Mouse (Mus musculus) heart, embryonic 11.5 days (tissue): Measurements from ENCODE around the gene Map2k2. TPM values are rescaled to one million over a fixed set of nuclear protein-coding genes. Genes with fewer than 3 reads are reported as not detected.
"Not testable (repeated sequence)": the region's sequence is repeated elsewhere in the genome, so short reads cannot be mapped to it uniquely, and the experiment has no call there.

Source experiments
- ATAC-seq: fragments of 200-750 bp; cut with Nextera tagmentation; replicated peaks from 2 replicates; pipeline ENCODE4 v1.8.0; 2017; ENCODE audit warnings: moderate library complexity; ENCODE audit not compliant: insufficient number of reproducible peaks, low FRiP score, low TSS enrichment
- H3K27ac ChIP-seq: fragments of 300-500 bp; sonication (generic); 2 replicates; pipeline ENCODE4 v1.5.1; 2014; ENCODE audit warnings: mild to moderate bottlenecking, low read depth, low read length
- H3K27me3 ChIP-seq: fragments of 300-500 bp; sonication (generic); 2 replicates; pipeline ENCODE4 v1.6.1; 2014; ENCODE audit warnings: mild to moderate bottlenecking, low read length, mixed read lengths; ENCODE audit not compliant: control insufficient read depth, insufficient read depth
- H3K36me3 ChIP-seq: fragments of 300-500 bp; sonication (generic); 2 replicates; pipeline ENCODE4 v1.6.1; 2014; ENCODE audit warnings: mild to moderate bottlenecking, low read length, moderate library complexity, mixed read lengths; ENCODE audit not compliant: control insufficient read depth, insufficient read depth
- H3K4me1 ChIP-seq: fragments of 300-500 bp; sonication (generic); 2 replicates; pipeline ENCODE4 v1.6.1; 2014; ENCODE audit warnings: low read length; ENCODE audit not compliant: control insufficient read depth, insufficient read depth
- H3K4me2 ChIP-seq: fragments of 300-500 bp; sonication (generic); 2 replicates; pipeline ENCODE4 v1.6.1; 2014; ENCODE audit warnings: mild to moderate bottlenecking, moderate library complexity
- H3K4me3 ChIP-seq: fragments of 300-500 bp; sonication (generic); 2 replicates; pipeline ENCODE4 v1.5.1; 2014; ENCODE audit warnings: low read depth, low read length
- H3K9ac ChIP-seq: fragments of 300-500 bp; sonication (generic); 2 replicates; pipeline ENCODE4 v1.6.1; 2014; ENCODE audit warnings: mild to moderate bottlenecking, low read depth, low read length, moderate library complexity
- H3K9me3 ChIP-seq: fragments of 300-500 bp; sonication (generic); replicated peaks from 2 replicates; pipeline ENCODE4 v1.6.1; 2016; ENCODE audit warnings: low read length; ENCODE audit not compliant: control insufficient read depth
- WGBS: fragments of 180-500 bp; shearing (Covaris S2); extraction: QIAGEN DNeasy Blood & Tissue Kit; methylation state at CpG from one replicate; pipeline ENCODE4 v1.1.7; 2014; ENCODE audit not compliant: insufficient replicate concordance; 5-methylcytosine and 5-hydroxymethylcytosine counted together
- polyA plus RNA-seq: library from polyadenylated mRNA; unstranded; fragments of >200 nt; fragmentation: Nextera tagmentation; extraction: Ambion mirVana; gene quantifications from 2 replicates; pipeline ENCODE4 v1.2.1, GENCODE M21; 2014

Map2k2 gene
- polyA plus RNA-seq: 153 and 154 TPM in 2 replicates

DNA sequence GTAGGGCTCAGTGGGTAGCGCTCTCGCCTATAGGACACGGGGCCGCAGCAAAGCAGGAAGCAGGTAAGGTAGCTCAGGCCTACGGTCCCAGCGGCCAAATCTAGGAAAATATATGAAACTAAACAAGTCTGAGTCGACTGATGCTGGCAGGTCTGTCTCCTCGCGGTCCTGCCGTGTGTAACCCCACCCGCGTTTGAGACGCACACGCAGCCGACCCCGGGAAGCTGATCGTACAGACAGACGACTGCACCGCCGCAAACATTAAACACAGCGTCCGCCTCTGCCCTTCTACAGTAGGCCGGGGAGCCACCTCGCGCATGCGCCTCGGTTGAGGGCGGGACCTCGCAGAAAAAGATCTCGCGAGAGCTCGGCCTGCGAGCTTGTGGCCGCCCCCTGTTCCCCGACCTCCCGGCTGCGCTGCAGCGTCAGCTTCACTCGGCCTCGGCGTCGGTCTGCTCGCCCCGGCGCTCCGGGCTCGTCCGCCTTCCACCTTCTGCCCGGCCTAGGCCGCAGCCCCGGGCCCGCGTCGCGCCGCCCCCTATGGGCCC is at the start of gene Map2k2:
Gene Map2k2, plus strand, starts transcription at position 351 of the 548 bp plus-strand sequence.
- WGBS: under 1% methylated on average over 56 of the region's 56 CpGs
- peak within 1 kb of the TSS; percentile 85 for H3K4me3 ChIP-seq
- peak within 1 kb of the TSS; percentile 99 for H3K9ac ChIP-seq
- no peaks in the 10 kb centered on the region for H3K27me3 ChIP-seq
- H3K36me3 ChIP-seq: peaks cover 19% of the 10 kb centered on the region
- peak; percentile 87 for ATAC-seq
- H3K9me3 ChIP-seq: no peaks in the 10 kb centered on the region
- H3K27ac ChIP-seq: peak within 1 kb of the TSS; percentile 100
- peak within 1 kb of the TSS; percentile 64 for H3K4me2 ChIP-seq
- H3K4me1 ChIP-seq: peaks cover 14% of the 10 kb centered on the region

DNA sequence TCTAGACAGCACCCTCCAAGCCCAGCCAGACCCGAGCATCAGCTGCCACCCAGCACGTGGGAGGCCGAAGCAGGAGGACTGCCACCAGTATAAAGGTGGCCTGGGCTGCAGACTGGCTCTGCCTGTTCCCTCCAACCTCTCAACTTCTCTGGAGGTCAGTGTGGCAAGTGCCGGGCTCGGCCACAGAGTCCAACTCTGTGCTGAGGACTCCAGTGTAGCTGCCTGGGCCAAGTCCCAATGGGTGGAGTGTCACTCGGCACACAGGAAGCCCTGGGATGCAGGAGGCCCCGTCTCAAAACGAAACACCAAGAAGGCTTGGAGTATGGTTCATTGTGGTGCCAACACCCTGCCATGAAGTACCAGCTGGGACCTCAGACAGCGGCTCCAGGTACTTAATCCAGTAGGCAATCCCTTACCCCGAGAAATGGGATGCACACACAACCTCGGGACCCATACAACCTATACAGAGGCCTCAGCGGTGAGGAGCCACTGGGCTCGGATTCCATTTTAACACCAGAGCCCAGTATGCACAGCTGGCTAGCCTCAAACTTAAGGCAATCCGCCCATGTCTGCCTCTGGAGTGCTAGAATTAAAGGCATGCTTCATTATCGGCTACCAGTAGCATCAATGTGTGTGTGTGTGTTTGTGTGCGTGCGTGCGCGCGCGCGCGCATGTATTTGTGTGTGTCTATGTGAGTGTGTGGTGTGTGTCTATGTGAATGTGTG is 48.1 kb upstream of the Map2k2 start:
- Histone ChIP-seq H3K9ac (no peak overlapping the region), H3K4me3 (no peak overlapping the region), H3K27ac (no peak overlapping the region), H3K4me2 (no peak overlapping the region), H3K9me3 (no peaks in the 10 kb centered on the region), H3K36me3 (no peaks in the 10 kb centered on the region; the same call in 1 of the 2 replicates), H3K4me1 (peaks cover 16% of the 10 kb centered on the region), H3K27me3 (no peaks in the 10 kb centered on the region)
- 91% methylated on average over 23 of the region's 23 CpGs for WGBS
- ATAC-seq: no peak

DNA sequence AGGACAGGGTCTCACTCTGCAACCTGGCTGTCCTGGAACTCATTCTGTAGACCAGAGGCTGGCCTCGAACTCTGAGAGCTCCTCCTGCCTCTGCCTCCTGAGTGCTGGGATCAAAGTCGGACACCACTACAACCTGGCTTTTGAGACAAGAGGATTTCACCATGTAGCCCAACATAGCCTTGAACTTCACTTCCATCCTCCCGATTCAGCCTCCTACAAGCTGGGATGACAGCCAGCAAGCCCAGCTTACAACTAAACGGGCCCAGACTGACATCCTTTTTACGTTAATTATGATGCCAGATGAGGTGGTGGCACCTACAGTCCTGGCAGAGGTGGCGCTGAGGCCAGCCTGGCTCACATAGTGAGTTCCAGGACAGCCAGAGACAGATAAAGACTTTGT is 46.8 kb upstream of the Map2k2 start:
- Histone ChIP-seq H3K9me3 (no peaks in the 10 kb centered on the region), H3K4me1 (peaks cover 16% of the 10 kb centered on the region), H3K4me3 (peak overlapping the region; percentile 74), H3K27me3 (no peaks in the 10 kb centered on the region), H3K4me2 (peak overlapping the region; percentile 87), H3K36me3 (no peaks in the 10 kb centered on the region; the same call in 1 of the 2 replicates), H3K9ac (0 out of 2 replicates have a peak overlapping the region, but pooled peaks have one; percentile 81), H3K27ac (no peak overlapping the region)
- WGBS: 83% methylated on average over 6 of the region's 6 CpGs
- ATAC-seq: no peak

DNA sequence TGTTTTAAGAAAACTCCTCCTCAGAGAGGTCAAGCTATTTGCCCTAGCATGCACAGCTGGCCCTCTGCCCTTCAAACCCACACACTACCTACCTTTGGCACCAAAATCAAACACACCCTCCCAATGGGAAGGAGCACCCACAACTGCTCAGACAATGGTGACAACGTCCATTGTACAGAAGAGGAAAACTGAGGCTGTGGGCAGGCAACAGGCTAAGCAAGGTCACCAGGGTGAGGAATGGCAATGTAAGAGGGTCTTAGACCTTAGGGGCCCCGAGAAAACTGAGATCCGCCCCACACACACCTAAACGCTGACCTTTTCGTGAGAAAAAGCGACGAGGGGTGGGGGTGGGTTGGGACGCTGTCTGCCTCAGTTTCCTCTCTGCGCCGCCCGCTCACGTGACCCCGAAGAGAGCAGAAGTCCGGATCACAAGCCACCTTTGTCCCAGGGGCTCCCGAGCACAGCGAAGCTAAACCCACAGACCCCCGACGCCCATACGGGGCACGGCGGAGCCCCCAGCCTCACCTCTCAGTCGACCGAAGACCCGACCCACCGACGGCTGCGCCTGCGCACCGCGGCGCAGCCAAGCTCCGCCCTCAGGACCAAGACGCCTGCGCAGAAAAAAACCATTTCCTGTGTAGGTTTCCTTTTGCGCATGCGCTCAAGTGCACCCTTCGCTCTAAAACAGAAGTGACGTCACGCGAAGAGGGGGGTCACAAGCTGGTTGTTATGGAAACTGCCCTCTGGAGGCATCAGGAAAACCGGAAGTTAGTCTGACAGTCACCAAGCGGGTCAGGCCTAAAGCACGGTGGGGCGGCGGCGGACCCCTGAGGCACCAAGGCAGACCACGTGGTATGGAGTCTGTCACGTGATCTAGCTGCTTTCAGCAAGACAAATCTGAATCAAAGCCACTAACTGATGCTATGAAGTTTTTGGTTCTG is 45.8 kb upstream of the Map2k2 start, which contains the start of gene Sgta:
Gene Sgta, minus strand, starts transcription at position 579 of the 941 bp plus-strand sequence.
- H3K27ac ChIP-seq: 0 out of 2 replicates have a peak within 1 kb of the TSS, but pooled peaks have one; percentile 30
- peaks cover 16% of the 10 kb centered on the region for H3K4me1 ChIP-seq
- WGBS: under 1% methylated on average over 48 of the region's 48 CpGs
- peak within 1 kb of the TSS; percentile 87 for H3K4me2 ChIP-seq
- no peaks in the 10 kb centered on the region for H3K27me3 ChIP-seq
- ATAC-seq: peak; percentile 90
- peak within 1 kb of the TSS; percentile 81 for H3K9ac ChIP-seq
- peak within 1 kb of the TSS; percentile 74 for H3K4me3 ChIP-seq
- H3K9me3 ChIP-seq: no peaks in the 10 kb centered on the region
- H3K36me3 ChIP-seq: no peaks in the 10 kb centered on the region; the same call in 1 of the 2 replicates

DNA sequence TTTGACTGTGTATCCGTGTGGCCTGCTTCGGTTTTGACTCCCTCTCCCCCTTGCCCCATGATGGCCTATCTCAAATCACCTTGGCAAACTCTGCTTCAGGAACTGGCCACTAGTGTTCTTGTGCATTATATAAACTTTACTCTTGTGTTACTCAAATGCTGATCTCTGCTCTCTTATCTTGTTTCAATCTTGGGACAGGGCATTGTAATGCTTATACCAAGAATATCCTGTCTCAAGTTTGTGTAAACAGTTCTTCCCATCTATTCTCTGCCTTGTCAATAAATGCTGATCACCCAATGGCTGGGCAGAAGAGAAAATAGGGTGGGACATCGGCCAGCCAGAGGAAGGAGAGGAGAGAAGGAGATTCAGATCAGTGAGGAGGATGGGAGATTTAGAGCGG is 43.0 kb upstream of the Map2k2 start:
- Histone ChIP-seq H3K4me1 (peaks cover 11% of the 10 kb centered on the region), H3K4me3 (no peak overlapping the region), H3K27me3 (no peaks in the 10 kb centered on the region), H3K4me2 (no peak overlapping the region), H3K27ac (no peak overlapping the region), H3K9me3 (no peaks in the 10 kb centered on the region), H3K9ac (no peak overlapping the region), H3K36me3 (no peaks in the 10 kb centered on the region)
- 61% methylated on average over 4 of the region's 4 CpGs for WGBS
- ATAC-seq: no peak

DNA sequence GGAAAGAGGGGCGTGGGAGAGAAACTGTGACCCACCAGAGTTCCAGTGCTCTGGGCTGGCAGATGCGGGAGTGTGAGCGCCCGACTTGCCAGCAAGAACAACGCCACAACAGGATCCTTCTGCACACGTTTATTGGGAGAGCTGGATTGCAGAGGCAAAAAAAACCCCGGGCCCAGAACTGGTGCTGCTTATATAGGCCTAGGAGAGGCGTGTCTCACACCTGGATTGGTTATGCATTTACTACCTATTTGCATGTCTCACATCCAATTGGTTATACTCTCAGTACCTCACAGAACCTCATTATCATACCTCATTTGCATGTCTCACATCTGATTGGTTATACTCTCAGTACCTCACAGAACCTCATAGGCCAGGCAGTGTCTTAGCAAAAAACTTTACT is 41.2 kb upstream of the Map2k2 start:
- not testable (repeated sequence) for H3K27me3 ChIP-seq, H3K27ac ChIP-seq, H3K36me3 ChIP-seq, ATAC-seq, H3K9me3 ChIP-seq, H3K4me3 ChIP-seq, H3K4me2 ChIP-seq, H3K9ac ChIP-seq, H3K4me1 ChIP-seq
- WGBS: 81% methylated on average over 8 of the region's 8 CpGs

DNA sequence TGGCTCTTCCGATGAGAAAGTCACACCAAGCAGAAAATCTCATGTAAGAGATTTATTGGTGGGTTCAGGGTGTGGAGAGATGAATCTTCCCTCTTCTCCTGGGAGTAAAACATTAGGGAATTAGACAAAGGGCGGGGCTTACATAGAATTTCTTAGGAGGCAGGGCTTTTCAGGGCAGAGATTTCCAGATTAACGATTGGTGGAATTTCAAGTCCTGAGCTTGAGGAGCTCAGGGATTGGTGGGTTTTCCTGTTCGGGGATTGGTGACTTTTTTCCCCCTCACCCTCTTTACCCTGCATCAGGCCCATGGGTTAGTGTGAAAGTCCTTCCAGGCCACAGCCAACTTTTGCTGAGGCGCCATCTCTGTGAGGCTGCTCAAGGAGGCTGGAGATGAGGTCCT is 37.0 kb upstream of the Map2k2 start:
- Histone ChIP-seq H3K4me1 (peaks cover 6% of the 10 kb centered on the region; the same call in 1 of the 2 replicates), H3K9me3 (no peaks in the 10 kb centered on the region), H3K9ac (no peak overlapping the region), H3K27me3 (no peaks in the 10 kb centered on the region), H3K4me2 (no peak overlapping the region), H3K4me3 (no peak overlapping the region), H3K27ac (no peak overlapping the region), H3K36me3 (peaks cover 8% of the 10 kb centered on the region)
- no peak for ATAC-seq
- WGBS: 68% methylated on average over 5 of the region's 5 CpGs

DNA sequence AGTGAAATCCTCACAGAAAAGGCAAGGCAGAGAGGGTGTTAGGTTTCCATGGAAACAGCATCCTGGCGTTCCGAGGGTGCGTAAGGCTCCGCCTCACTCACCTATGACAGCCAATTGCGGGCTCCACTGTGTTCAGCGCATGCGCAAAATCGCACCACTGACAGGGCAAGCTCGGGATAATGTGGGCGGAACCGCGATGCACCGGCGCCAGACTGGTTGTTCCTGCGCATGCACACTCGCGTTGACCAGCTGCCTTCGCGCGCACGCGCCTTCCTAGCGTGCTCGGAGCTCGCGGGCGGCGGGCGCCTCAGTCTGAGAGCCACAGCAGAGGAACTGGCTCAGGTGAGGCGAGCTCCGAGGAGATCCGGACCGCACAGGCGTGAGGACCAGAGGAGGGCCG is 35.9 kb upstream of the Map2k2 start, which contains the start of gene Thop1:
Gene Thop1, plus strand, starts transcription at position 200 of the 400 bp plus-strand sequence.
- Histone ChIP-seq H3K9me3 (no peaks in the 10 kb centered on the region), H3K4me2 (peak within 1 kb of the TSS; percentile 74), H3K27me3 (no peaks in the 10 kb centered on the region), H3K27ac (no peak within 1 kb of the TSS), H3K4me3 (peak within 1 kb of the TSS; percentile 63), H3K36me3 (peaks cover 12% of the 10 kb centered on the region), H3K4me1 (peaks cover 6% of the 10 kb centered on the region; the same call in 1 of the 2 replicates), H3K9ac (peak within 1 kb of the TSS; percentile 79)
- under 1% methylated on average over 35 of the region's 35 CpGs for WGBS
- peak; percentile 84 for ATAC-seq
